Mouse (Mus musculus): ENCODE data around the gene Vgll4.
A peak's percentile ranks its signal among the peaks of the same experiment; 100 is the strongest.

Vgll4 gene

DNA sequence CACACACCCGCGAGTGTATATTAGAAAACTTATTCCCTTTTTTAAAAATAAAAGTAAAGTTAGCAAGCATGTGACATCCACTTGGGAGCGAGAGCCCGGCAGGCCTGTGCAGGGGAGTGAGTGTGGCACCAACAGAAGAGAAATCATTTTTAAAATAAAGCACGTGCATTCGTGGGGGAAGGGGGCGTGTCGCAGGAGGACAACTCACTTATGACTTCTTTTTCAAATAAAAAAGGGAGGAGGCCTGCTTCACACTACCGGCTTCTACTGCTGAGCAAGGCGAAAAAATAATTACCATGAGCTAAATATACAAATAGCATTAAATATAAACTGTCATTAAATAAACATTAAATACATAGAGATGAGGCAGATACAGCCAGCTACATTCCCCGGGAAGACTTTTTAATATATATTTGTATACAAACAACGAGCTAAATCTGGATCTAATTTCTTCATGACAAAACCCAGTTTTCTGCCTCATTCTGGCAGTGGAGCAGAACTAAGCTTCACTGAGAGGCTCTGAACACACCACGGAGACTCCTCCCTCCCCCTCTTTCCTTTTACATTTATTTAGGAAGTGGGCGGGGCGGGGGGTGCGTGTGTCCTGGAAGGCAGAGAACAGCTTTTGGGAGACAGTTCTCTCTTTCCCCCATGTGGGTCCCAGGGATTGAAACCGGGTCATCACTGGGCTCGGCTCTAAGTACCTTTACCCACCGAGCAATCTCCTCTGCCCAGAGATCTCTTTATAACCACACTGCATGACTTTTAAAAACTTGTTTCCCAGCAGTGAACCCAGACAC is 53.7 kb downstream of the Vgll4 start:
- DNase-seq, result no peak

DNA sequence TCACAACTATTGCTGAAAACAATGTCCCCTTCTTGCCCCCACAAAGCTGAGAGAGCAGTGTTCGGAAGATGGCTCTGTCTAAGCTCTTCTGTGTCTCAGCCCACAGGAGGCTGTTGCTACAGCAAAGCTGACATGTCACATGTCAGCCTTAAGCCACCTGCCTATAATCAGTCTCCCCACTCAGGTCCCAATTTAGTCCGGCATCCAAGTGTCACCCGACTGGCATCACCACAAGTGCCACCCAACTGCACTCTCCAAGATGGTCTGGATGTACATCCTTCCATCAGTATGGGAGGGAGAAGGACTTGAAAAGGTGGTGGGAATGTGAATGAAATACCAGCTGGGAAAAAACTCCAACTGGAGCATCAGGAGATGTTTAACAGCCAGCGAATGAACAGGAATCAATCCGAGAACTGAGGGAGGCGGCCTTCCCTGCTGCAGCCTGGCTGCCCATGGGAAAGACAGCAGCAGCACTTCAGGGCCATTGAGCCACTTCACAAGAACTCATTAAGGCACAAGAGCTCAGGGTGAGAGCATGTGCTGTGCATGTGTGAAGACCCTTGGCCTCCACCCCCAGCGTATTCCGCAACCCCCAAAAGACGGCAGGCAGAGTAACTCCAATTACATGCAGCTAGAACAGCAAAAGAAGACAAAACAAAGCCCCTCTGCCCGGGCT is 55.6 kb downstream of the Vgll4 start:
- no peak for DNase-seq

DNA sequence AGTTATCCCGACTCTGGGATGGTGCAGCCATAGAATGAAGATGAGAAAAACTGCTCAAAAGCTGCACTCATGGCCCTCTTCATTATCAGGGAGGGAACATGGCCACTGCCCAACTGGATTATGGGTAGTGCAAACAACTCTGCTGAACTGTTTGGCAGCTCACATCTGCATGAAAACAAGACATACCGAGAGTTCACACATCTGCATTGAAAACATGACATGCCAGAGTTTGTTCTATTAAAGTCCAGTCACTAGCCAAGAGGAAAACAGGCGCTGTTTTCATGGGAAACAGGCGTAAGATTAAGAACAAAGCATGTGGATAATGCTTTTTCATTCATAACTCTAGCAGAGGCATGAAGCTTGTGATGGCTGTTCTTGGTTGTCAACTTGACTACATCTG is 56.7 kb downstream of the Vgll4 start:
- no peak for DNase-seq

DNA sequence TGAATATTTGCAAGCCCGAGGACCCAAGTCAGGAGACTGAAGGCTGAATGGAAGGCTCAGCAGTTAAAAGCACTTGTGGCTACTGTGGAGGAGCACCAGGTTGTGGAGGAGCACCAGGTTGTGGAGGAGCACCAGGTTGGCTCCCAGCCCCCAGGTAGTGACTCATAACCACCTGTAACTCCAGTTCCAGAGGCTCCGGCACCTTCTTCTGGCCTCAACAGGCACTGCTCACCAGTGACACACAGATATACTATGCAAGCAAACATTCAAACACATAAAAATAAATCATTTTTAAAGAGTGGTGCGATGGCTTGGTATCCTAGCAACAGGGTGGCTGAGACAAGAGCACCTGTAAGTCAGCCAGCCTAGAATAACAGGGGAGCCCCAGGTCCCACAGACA is 58.3 kb downstream of the Vgll4 start:
- DNase-seq, result no peak

DNA sequence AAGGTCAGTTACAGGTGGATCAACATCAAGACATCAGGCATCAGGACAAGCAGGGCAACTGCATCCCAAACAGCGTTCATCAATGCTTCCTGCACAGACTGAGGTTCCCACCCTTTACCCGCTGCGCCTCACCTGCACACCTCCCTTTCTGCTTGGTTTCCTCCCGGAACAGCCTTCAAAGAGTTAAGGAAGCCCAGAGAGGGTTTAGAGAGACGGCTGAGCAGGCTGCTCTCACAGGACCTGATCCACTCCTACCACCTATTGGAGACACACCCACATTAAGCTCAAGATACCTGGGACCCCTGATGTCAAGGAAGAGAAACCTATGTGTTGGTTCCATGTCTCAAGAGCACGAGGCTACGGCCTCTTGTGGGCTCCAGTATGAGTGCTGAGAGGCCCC is 60.0 kb downstream of the Vgll4 start:
- no peak for DNase-seq

DNA sequence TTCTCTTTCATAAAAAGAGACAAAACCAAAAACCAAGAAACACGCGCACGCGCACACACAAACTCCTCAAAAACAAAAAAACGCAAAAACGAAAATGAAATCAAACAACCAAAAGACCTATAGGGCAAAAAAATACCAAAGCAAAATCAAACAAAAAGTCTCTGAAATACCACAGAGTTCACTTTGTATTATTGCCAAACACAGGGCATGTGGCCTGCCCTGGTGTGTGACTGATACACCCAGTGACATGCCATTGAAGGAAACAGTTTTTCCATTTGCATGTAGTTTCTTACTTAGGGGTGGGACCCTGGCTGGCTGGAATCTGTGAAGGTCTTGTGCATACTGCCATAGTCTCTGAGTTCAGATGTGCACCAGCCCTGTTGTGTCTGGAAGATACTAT is 62.3 kb downstream of the Vgll4 start:
- DNase-seq, result no peak

DNA sequence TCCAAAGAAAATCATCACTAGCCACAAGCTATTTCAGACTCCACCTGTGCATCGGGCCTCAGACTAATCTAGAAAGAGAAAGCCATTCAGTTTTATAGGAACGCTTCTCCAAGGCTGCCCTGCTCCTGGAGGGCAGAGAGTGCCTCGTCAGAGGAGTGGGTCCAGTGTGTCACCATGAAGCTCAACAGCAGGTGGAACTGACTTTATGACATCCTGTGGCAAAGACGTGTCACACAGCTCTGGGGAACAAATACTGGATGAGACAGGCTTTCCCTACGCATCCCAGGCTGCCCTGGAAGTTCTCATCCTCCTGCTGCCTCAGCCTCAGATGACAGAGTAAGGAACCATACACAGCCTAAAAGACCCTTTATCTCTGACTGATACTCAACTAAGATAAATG is 63.6 kb downstream of the Vgll4 start:
- DNase-seq, result no peak

DNA sequence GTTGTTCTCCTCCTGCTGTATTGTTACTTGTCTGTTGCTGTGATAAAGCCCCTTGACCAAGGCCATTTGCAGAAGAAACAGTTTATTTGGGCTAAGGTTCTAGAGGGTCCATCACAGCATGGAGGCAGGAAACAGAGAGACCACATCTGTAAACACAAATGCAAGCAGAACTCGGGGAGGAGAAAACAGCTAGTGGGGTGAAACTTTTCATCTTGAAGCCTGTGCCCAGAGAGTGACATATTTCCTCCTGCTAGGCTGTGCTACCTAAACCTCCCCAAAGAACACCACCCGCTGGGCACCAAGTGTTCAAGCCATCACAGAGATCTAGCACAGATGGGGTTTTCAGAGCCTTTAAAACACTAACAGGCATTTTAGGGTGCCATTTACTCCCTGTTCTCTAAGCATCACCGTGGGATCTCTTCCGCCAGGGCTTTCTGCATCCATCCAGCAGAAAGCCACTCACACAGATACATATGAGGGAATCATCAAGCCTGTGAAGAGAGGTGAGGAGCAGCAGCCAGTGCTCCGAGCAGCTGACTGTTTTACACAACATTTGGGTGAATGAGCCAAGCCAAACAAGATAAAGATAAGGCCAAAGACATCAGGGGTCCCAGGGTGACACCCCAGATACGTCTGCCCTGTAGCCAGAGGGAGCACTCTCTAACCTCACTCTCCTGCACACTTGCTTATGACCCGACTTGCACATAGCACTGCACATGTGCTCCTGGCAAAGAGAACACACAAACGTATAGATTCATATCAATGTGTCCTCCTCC is 64.4 kb downstream of the Vgll4 start:
- DNase-seq, result peak; percentile 35 to 44

DNA sequence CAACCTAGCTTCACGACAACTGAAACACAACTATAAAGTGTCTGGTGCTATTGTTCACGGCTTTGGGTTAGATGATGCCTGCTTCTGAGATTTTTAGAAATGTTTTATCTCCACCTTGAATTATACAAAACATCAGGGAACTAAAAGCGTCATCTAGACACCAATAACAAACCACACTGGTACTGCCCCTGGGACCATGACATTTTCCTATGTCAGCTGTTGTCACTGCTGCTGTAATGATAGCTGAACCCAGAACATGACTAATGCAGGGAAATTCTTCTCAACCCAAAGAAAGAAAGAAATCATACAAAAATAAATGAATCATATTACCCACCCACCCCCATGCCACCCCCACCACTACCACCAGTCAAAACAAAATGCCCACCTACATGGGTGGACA is 65.0 kb downstream of the Vgll4 start:
- DNase-seq, result no peak

DNA sequence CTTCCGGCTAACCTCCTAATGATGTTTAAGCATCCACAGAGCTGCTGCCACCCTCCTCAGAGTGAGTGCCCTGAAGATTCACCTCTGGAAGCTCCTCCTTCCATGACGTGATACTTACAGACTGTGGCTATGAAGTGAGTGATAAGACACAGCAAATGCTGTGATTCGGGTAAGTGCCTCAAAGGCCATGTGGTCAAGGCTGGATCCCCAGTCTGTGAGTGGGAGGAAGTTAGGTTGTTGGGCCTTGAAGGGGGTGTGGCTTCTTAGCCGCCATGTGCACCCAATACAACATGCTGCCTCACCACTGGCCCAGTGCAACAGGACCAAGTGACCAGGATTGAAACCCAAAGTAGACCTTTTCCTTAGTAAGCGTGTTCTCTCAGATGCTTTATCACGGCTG is 65.6 kb downstream of the Vgll4 start:
- DNase-seq, result no peak

DNA sequence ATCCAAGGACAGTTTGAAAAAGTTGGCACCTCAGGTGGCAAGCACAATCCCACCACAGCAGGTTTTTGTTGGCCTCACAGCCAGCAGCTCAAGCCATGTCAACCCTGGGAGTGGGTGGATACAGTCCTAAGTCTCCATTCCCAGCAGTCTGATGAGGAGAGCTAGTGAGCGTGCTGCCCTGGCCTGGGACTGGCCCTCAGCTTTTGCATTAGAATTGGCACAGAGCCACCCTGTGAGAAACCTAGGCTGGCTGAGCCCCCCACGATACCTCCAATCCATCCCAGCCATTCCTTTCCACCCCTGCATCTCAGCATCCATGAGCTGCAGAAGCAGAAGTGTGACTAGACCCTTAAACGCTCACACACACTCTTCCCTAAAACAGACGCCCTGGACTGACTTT is 67.9 kb downstream of the Vgll4 start:
- DNase-seq, result no peak

DNA sequence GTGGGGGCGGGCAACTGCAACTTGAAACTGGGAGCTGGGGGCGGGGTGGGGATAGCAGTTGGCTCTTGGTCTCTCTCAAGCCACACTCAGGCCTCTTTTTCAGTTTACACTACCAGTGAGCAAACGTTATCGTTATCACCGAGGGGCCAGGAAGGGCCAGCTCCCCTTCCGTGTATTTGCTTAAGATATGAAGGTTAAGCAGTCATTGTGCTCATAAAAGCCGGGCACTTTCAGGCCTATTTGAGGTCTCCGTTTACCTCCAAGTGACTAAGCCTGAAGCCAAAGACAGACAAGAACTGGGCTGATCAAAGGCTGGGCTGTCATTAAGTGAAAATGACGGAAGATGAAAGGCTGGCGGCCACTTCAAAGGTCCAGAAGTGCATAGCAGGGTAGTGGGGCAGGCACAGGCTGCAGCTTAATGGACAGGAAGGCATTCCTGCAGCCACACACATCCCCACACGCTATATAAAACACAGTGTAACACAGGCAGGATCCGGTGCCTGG is 68.4 kb downstream of the Vgll4 start:
- DNase-seq, result no peak

DNA sequence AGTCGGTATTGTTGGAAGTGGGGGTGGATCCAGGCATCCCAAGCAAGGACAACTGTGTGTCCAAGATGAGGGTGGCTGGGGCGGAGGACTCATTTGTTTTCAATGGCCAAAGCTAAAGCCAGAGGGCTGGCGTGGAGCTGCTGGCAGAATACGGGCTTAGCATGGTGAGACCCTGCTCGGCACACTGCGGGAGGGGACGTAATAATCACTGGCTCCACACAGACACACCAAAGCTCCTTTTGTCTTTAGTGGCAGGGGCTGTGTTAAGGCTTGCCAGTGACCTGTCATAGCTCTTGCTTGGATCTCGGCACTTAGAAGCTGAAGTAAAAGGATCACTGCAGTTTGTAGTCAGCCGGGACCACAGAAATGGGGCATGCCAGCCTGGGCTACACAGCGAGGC is 69.6 kb downstream of the Vgll4 start:
- DNase-seq, result no peak

DNA sequence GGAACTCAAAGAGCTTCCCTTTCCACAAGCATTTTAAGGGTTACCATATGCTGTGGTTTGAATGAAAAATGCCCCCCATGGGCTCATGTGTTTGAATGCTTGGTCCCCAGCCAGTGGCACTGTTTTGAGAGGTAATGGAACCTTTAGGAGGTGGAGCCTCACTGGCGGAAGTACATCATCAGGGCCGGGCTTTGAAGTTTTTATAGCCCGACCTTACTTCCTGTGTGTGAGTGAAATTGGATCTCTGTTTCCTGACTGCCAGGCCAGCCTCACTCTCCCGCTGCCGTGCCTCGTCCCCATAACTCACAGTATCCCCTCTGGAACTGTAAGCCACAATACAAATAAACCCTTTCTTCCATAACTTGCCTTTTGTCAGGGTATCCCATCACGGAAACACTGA is 70.1 kb downstream of the Vgll4 start:
- DNase-seq, result no peak

DNA sequence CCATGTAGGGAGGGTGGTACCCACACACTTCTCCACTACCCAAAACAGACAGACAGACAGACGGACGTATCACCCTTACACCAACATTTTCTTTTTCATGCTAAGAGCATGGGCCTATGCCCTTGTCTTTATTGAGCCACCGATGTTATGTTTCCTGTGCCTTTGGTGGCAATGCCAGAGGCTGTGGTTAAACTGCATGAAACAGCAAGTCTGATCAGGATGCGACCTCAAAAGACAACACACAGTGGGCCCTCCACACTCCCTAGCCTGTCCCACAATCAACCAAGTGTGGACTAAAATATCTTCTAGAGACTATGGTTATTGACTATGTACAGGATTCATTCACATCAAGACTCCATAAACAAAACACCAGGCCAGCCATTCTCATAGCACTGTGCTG is 70.8 kb downstream of the Vgll4 start:
- no peak for DNase-seq

DNA sequence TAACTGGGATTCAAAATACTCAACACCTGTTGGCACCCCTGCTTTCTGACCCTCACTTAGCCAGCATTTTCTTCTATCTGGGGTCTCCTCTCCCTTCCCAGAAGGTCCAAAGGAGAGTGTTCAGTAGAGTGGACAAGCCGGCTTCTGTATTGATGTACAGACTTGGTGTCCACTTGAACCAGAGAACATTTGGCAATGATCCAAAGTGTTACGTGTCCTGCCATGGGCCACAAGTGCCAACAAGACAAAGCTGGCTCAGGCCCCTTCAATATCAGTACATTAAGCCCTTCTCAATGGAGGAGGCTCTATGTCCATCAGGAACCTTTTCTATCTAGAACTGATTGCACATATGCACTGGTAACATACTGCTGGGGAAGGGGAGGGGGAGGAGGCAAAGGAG is 73.5 kb downstream of the Vgll4 start:
- DNase-seq, result no peak

DNA sequence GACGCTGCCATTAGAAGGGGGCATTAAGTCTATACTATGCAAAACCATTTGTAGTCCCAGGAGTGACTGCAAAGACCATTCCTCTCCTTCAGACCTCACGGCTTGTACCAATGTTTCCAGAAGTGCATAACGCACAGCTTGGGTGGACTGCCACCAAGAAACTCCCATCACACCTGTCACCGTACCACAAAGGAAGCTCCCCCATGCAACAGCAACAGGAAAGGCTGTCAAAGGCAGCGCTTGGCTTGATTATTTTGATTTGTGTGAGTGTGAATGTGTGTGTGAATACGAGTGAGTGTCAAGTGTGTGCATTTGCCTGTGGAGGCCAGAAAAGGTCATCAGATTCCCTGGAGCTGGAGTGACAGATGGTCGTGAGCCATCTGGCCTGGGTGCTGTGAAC is 74.6 kb downstream of the Vgll4 start:
- DNase-seq, result no peak

DNA sequence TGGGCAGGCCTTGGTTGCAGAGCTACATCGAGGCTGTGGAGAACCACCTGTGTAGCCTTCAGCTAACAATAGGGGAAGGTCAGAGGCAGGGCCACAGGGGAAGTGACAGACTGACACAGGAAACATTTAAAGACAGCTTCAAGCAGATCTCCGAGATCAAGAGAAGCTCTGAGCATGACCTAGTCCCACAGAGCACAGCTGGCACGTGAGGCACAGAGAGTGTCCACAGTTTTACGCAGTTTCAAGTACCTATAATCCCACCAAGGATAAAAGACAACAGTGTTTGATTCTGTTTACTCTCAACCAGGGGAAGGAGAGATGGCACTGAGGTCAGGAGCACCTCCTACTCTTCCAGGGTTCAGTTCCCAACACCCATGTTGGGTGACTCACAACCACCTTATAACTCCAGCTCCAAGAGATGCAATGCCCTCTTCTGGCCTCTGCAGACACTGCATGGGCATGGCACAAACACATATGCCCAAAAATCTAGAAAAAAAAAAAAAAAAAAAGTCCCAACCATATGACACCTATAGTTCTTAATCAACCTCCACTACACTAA is 75.2 kb downstream of the Vgll4 start:
- DNase-seq, result no peak

DNA sequence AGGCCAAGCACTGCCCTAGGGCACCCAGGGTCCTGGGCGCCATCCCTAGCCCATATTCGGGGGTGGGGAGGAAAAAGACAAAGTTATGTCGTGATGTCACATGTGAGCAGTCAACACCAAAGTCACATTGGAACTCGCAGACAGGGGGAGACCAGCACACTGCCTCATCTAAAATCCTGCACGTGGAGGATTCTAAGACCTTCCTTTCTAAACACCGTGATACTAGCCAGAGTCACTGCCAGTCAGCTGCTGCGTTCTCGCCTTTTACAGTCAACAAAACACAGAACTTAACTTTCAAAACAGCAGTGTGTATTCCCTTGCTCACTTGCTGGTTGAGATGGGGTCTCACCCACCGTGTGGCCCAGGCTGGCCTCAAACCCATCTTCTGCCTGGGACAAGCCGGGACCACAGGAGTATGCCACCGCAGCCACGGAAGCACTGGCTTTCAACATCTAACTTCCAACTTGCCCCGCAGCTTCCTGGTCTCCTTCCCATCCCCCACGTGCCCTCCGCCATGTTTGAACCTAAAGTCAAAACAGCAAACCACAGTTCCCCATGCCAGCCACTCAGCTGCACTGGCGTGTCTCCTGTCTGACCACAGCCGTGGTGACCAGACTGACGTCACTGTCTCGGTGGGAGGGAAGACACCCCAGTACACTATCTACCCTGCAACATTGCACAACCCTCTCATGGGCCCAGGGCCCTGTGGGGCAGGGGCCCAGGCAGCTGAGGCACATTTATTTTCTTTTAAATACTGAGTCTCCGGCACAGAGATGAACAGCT is 76.2 kb downstream of the Vgll4 start:
- DNase-seq, result no peak

DNA sequence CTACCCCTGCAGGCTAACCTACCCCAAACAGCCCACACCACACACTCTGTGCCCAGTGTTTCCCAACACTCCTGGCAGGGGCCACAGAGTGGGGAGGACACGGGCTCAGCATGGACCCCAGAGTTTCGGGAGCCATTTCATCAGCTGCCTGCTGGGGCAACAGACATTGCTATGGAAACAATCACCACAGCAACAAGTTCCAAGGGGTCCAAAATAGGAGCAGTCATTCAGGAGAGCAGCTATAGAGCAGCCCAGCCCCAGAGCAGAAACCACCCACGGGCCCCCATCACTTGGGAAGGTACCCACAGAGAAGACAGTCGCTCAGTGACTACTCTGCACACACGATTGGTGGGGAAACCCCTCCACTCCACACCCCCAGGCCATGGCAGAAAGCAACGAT is 77.4 kb downstream of the Vgll4 start:
- peak in 1 of 2 experiments; percentile 30 for DNase-seq

DNA sequence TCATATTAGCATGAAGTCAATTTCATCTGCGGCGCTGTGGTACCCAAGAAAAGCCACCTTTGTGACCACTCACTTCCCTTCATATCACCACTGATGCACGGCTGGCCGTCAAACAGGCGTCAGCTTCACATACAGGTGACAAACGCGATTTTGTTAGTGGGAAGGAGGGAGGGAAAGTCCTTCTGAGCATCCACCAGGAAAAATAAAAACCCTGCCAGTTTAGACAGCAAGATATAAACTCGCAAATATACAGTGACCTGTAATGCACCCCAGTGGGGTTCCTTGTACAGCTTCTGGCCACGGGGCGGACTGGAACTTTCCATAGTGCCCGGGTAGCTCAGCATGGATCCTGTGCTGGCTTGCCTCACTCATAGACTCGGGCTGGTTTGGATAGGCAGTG is 78.0 kb downstream of the Vgll4 start:
- DNase-seq, result peak in 1 of 2 experiments; percentile 36

DNA sequence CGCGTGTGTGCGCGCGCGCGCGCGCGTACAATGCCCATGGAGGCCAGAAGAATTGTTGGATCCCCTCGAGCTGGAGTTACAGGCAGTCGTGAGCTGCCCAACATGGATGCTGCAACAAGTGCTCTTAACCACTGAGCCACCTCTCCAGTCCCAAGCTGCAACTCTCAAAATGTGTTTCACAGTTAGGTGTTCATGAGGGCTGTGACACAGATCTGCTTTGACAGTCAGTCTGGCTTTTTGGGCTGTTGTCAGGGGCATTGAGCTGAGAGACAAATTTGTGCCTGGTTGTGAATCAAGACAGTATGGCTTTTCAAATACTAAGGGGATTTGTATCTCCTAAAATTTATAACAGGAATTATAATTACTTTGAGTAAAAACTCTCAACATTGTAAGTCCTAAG is 78.5 kb downstream of the Vgll4 start:
- peak in 1 of 2 experiments; percentile 22 for DNase-seq

Measured in cerebellum, adult 18-20 months (tissue).